Mouse (Mus musculus): Measurements from ENCODE around the gene Tescl. TPM values are rescaled to one million over a fixed set of nuclear protein-coding genes. Genes with fewer than 3 reads are reported as not detected.

The Tescl gene
- polyA plus RNA-seq, 1 experiment from 2014 or later = 0.14 TPM

GRCm38 (mm10) chr7:24356081-24356480 lies 22.3 kb upstream of the Tescl start:
- Histone ChIP-seq H3K27me3 (ENCODE audit: low read depth, poor library complexity, severe bottlenecking) (no peaks in the 10 kb centered on the region), H3K36me3 (no peaks in the 10 kb centered on the region), H3K9me3 (replicated peaks) (peaks cover 26% of the 10 kb centered on the region), H3K27ac (replicated peaks) (no peak overlapping the region), H3K4me3 (no peak overlapping the region), H3K4me1 (no peaks in the 10 kb centered on the region)
- WGBS = 85% methylated on average over 10 of the region's 10 CpGs
- DNase-seq (ENCODE audit: low spot score) = no peak

GRCm38 (mm10) chr7:24355646-24356045 lies 21.9 kb upstream of the Tescl start:
- Histone ChIP-seq H3K27me3 (ENCODE audit: low read depth, poor library complexity, severe bottlenecking) (no peaks in the 10 kb centered on the region), H3K9me3 (replicated peaks) (peaks cover 21% of the 10 kb centered on the region), H3K4me1 (no peaks in the 10 kb centered on the region), H3K27ac (replicated peaks) (no peak overlapping the region), H3K4me3 (no peak overlapping the region), H3K36me3 (no peaks in the 10 kb centered on the region)
- DNase-seq (ENCODE audit: low spot score) = no peak
- WGBS = 85% methylated on average over 6 of the region's 6 CpGs

- no peaks in the 10 kb centered on the region for H3K4me1 ChIP-seq
- H3K27ac ChIP-seq (replicated peaks) = no peak within 1 kb of the TSS
- 0 out of 2 replicates have a peak, but pooled peaks cover 9% of the 10 kb centered on the region for H3K9me3 ChIP-seq (replicated peaks)
- H3K36me3 ChIP-seq = no peaks in the 10 kb centered on the region
- 48% methylated on average over 6 of the region's 6 CpGs for WGBS
- no peak within 1 kb of the TSS for H3K4me3 ChIP-seq
- DNase-seq (ENCODE audit: low spot score) = no peak
- no peaks in the 10 kb centered on the region for H3K27me3 ChIP-seq (ENCODE audit: low read depth, poor library complexity, severe bottlenecking)
These were observed 15.2 kb upstream of the Tescl start, which contains the start of gene Lypd5 for GRCm38 (mm10) chr7:24348896-24349295. Gene Lypd5 (plus strand): TSS chr7:24349196.

GRCm38 (mm10) chr7:24346444-24346843 lies 12.7 kb upstream of the Tescl start:
- no peaks in the 10 kb centered on the region for H3K27me3 ChIP-seq (ENCODE audit: low read depth, poor library complexity, severe bottlenecking)
- WGBS = 69% methylated on average over 5 of the region's 5 CpGs
- no peak overlapping the region for H3K27ac ChIP-seq (replicated peaks)
- H3K36me3 ChIP-seq = no peaks in the 10 kb centered on the region
- H3K4me1 ChIP-seq = no peaks in the 10 kb centered on the region
- no peak for DNase-seq (ENCODE audit: low spot score)
- no peak overlapping the region for H3K4me3 ChIP-seq
- no peaks in the 10 kb centered on the region for H3K9me3 ChIP-seq (replicated peaks)

- no peaks in the 10 kb centered on the region; the same call in 1 of the 2 replicates for H3K9me3 ChIP-seq (replicated peaks)
- H3K27me3 ChIP-seq (ENCODE audit: low read depth, poor library complexity, severe bottlenecking) = no peaks in the 10 kb centered on the region
- 82% methylated on average over 7 of the region's 7 CpGs for WGBS
These were observed 10.1 kb upstream of the Tescl start for GRCm38 (mm10) chr7:24343701-24344272.

GRCm38 (mm10) chr7:24338241-24338640 lies 4.5 kb upstream of the Tescl start:
- DNase-seq (ENCODE audit: low spot score) = no peak
- Histone ChIP-seq H3K36me3 (no peaks in the 10 kb centered on the region), H3K27ac (replicated peaks) (no peak overlapping the region), H3K4me1 (no peaks in the 10 kb centered on the region), H3K4me3 (no peak overlapping the region), H3K27me3 (ENCODE audit: low read depth, poor library complexity, severe bottlenecking) (peaks cover 12% of the 10 kb centered on the region), H3K9me3 (replicated peaks) (peaks cover 2% of the 10 kb centered on the region; the same call in 1 of the 2 replicates)
- WGBS = 49% methylated on average over 2 of the region's 2 CpGs

More at GRCm38 (mm10) chr7:24343701-24344272, 10.1 kb upstream of the Tescl start:
- H3K27ac ChIP-seq (replicated peaks) = no peak overlapping the region
- H3K36me3 ChIP-seq = no peaks in the 10 kb centered on the region
- H3K4me3 ChIP-seq = no peak overlapping the region
- DNase-seq (ENCODE audit: low spot score) = no peak
- no peaks in the 10 kb centered on the region for H3K4me1 ChIP-seq

- Histone ChIP-seq H3K36me3 (no peaks in the 10 kb centered on the region), H3K4me3 (no peak overlapping the region), H3K9me3 (replicated peaks) (peaks cover 10% of the 10 kb centered on the region; the same call in 1 of the 2 replicates), H3K27ac (replicated peaks) (no peak overlapping the region), H3K27me3 (ENCODE audit: low read depth, poor library complexity, severe bottlenecking) (peaks cover 20% of the 10 kb centered on the region), H3K4me1 (no peaks in the 10 kb centered on the region)
- peak; percentile 51 for DNase-seq (ENCODE audit: low spot score)
- 15% methylated on average over 5 of the region's 5 CpGs for WGBS
These were observed 2.1 kb upstream of the Tescl start for GRCm38 (mm10) chr7:24335699-24336309.

GRCm38 (mm10) chr7:24327281-24327975 lies 6.3 kb downstream of the Tescl start:
- H3K4me1 ChIP-seq = peaks cover 13% of the 10 kb centered on the region
- H3K27ac ChIP-seq (replicated peaks) = no peak overlapping the region
- 89% methylated on average over 14 of the region's 14 CpGs for WGBS
- peaks cover 13% of the 10 kb centered on the region; the same call in 1 of the 2 replicates for H3K9me3 ChIP-seq (replicated peaks)
- no peaks in the 10 kb centered on the region for H3K27me3 ChIP-seq (ENCODE audit: low read depth, poor library complexity, severe bottlenecking)
- H3K36me3 ChIP-seq = no peaks in the 10 kb centered on the region
- H3K4me3 ChIP-seq = no peak overlapping the region
- DNase-seq (ENCODE audit: low spot score) = no peak

- peak overlapping the region; percentile 65; the same call in 1 of the 2 replicates for H3K27ac ChIP-seq (replicated peaks)
- peak overlapping the region; percentile 48 for H3K4me3 ChIP-seq
- DNase-seq (ENCODE audit: low spot score) = no peak
- H3K36me3 ChIP-seq = no peaks in the 10 kb centered on the region
- peaks cover 13% of the 10 kb centered on the region; the same call in 1 of the 2 replicates for H3K9me3 ChIP-seq (replicated peaks)
- H3K27me3 ChIP-seq (ENCODE audit: low read depth, poor library complexity, severe bottlenecking) = no peaks in the 10 kb centered on the region
- H3K4me1 ChIP-seq = peaks cover 13% of the 10 kb centered on the region
- 49% methylated on average over 20 of the region's 20 CpGs for WGBS
These were observed 7.2 kb downstream of the Tescl start for GRCm38 (mm10) chr7:24326273-24327135.

GRCm38 (mm10) chr7:24325675-24326128 lies 8.0 kb downstream of the Tescl start:
- DNase-seq (ENCODE audit: low spot score) = peak; percentile 37
- peak overlapping the region; percentile 65 for H3K27ac ChIP-seq (replicated peaks)
- WGBS = 9% methylated on average over 13 of the region's 13 CpGs

GRCm38 (mm10) chr7:24325197-24325596 lies 8.5 kb downstream of the Tescl start:
- Histone ChIP-seq H3K27ac (replicated peaks) (no peak overlapping the region), H3K27me3 (ENCODE audit: low read depth, poor library complexity, severe bottlenecking) (no peaks in the 10 kb centered on the region), H3K9me3 (replicated peaks) (peaks cover 13% of the 10 kb centered on the region; the same call in 1 of the 2 replicates), H3K4me1 (peaks cover 13% of the 10 kb centered on the region), H3K4me3 (no peak overlapping the region; the same call in 1 of the 2 replicates), H3K36me3 (no peaks in the 10 kb centered on the region)
- WGBS = 93% methylated on average over 6 of the region's 6 CpGs
- no peak for DNase-seq (ENCODE audit: low spot score)

More at GRCm38 (mm10) chr7:24325675-24326128, 8.0 kb downstream of the Tescl start:
- H3K27me3 ChIP-seq (ENCODE audit: low read depth, poor library complexity, severe bottlenecking) = no peaks in the 10 kb centered on the region
- peaks cover 13% of the 10 kb centered on the region; the same call in 1 of the 2 replicates for H3K9me3 ChIP-seq (replicated peaks)
- H3K4me3 ChIP-seq = peak overlapping the region; percentile 48
- no peaks in the 10 kb centered on the region for H3K36me3 ChIP-seq
- peaks cover 13% of the 10 kb centered on the region for H3K4me1 ChIP-seq

GRCm38 (mm10) chr7:24322593-24322992 lies 11.1 kb downstream of the Tescl start:
- DNase-seq (ENCODE audit: low spot score) = no peak
- Histone ChIP-seq H3K36me3 (no peaks in the 10 kb centered on the region), H3K27me3 (ENCODE audit: low read depth, poor library complexity, severe bottlenecking) (no peaks in the 10 kb centered on the region), H3K4me3 (no peak overlapping the region), H3K9me3 (replicated peaks) (peaks cover 13% of the 10 kb centered on the region; the same call in 1 of the 2 replicates), H3K27ac (replicated peaks) (no peak overlapping the region), H3K4me1 (peaks cover 13% of the 10 kb centered on the region)
- WGBS = 81% methylated on average over 4 of the region's 4 CpGs

Data from midbrain, embryonic 10.5 days (tissue).